Mouse (Mus musculus) hindbrain, embryonic 13.5 days (tissue): ENCODE results near the gene Mgll. TPM values are rescaled to one million over a fixed set of nuclear protein-coding genes. Genes with fewer than 3 reads are reported as not detected.

ENCODE experiments used
- ATAC-seq: fragments of 200-750 bp; cut with Nextera tagmentation; 2 replicates; pipeline ENCODE4 v1.8.0; 2017; ENCODE audit warnings: moderate TSS enrichment; ENCODE audit not compliant: low FRiP score
- H3K27ac ChIP-seq: fragments of 300-500 bp; sonication (generic); 2 replicates; pipeline ENCODE4 v1.5.1; 2015; ENCODE audit warnings: inconsistent platforms, mild to moderate bottlenecking, moderate library complexity
- H3K27me3 ChIP-seq: fragments of 300-500 bp; sonication (generic); 2 replicates; pipeline ENCODE4 v1.6.1; 2015; ENCODE audit warnings: mild to moderate bottlenecking, inconsistent platforms
- H3K36me3 ChIP-seq: fragments of 300-500 bp; sonication (generic); 2 replicates; pipeline ENCODE4 v1.6.1; 2015; ENCODE audit warnings: mild to moderate bottlenecking, inconsistent platforms
- H3K4me1 ChIP-seq: fragments of 300-500 bp; sonication (generic); replicated peaks from 2 replicates; pipeline ENCODE4 v1.6.1; 2015; ENCODE audit warnings: inconsistent platforms
- H3K4me2 ChIP-seq: fragments of 300-500 bp; sonication (generic); 2 replicates; pipeline ENCODE4 v1.6.1; 2015; ENCODE audit warnings: inconsistent platforms, mild to moderate bottlenecking, moderate library complexity
- H3K4me3 ChIP-seq: fragments of 300-500 bp; sonication (generic); 2 replicates; pipeline ENCODE4 v1.5.1; 2015; ENCODE audit warnings: mild to moderate bottlenecking, inconsistent platforms
- H3K9ac ChIP-seq: fragments of 300-500 bp; sonication (generic); 2 replicates; pipeline ENCODE4 v1.6.1; 2015; ENCODE audit warnings: mild to moderate bottlenecking, inconsistent platforms
- H3K9me3 ChIP-seq: fragments of 300-500 bp; sonication (generic); 2 replicates; pipeline ENCODE4 v1.6.1; 2016; ENCODE audit warnings: inconsistent platforms
- WGBS: fragments of 180-500 bp; shearing (Covaris S2); methylation state at CpG from one replicate; pipeline ENCODE4 v1.1.7; 2015; 5-methylcytosine and 5-hydroxymethylcytosine counted together
- polyA plus RNA-seq: library from polyadenylated mRNA; unstranded; fragments of >200 nt; fragmentation: Nextera tagmentation; extraction: Ambion mirVana; gene quantifications from 2 replicates; pipeline ENCODE4 v1.2.1, GENCODE M21; 2015

The Mgll gene
- polyA plus RNA-seq, 1 experiment from 2014 or later, result 21.3 TPM

GRCm38 (mm10) chr6:88843241-88843640 is 119.0 kb downstream of the Mgll start:
- Histone ChIP-seq H3K9me3 (no peaks in the 10 kb centered on the region), H3K36me3 (peaks cover 64% of the 10 kb centered on the region), H3K4me1 (peaks cover 32% of the 10 kb centered on the region), H3K27me3 (no peaks in the 10 kb centered on the region), H3K27ac (peak overlapping the region; percentile 89), H3K4me3 (peak overlapping the region; percentile 77), H3K4me2 (peak overlapping the region; percentile 90), H3K9ac (peak overlapping the region; percentile 74; the same call in 1 of the 2 replicates)
- 69% methylated on average over 7 of the region's 7 CpGs for WGBS
- ATAC-seq, result no peak

DNA sequence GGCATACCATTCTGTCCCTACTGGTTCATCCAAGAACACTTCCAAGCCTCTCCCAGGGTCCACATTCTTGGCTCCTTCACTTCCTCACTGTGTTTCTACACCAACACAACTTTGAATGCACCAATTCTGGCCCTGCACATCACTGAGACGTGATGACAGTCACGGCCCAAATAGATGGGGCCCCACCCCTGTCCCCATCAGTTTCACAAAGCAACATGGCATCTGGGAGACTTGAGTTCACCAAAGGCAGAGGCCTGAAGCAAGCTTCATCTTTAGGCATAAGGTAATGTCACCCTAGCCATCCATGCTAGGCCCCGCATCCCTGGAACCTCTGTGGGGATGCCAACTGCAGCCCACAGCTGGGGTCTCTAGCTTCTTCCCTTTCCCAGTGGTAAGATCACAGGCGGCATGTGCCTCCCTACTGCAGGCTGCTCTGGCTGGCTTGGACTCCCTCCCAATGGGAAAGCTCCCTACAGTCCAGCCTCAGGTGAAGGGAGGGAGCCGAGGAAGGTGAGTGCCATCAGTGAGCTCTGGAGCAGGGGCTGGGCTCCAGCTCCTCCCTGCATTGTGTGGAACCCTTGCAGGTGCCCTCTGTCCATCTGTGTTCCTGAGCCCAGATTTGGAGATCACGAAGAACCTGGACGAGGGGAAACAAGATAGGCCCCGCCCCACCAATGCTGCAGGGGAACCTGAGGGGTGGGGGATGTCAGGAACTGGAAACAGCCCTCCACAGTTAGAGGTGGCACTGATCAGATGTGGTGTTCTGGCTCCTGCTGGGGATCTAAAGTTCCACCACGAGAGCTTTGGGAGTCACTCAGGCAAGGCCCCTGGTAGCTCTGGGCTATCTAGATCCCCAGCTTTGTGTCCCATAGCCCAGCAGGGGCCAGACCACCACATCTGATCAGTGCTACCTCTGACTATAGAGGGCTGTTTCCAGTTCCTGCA is 119.8 kb downstream of the Mgll start:
- Histone ChIP-seq H3K9ac (peak overlapping the region; percentile 46; the same call in 1 of the 2 replicates), H3K4me3 (no peak overlapping the region), H3K4me1 (peaks cover 32% of the 10 kb centered on the region), H3K9me3 (no peaks in the 10 kb centered on the region), H3K27ac (peak overlapping the region; percentile 89; the same call in 1 of the 2 replicates), H3K27me3 (no peaks in the 10 kb centered on the region), H3K36me3 (peaks cover 64% of the 10 kb centered on the region), H3K4me2 (no peak overlapping the region)
- WGBS, result 78% methylated on average over 9 of the region's 9 CpGs
- no peak for ATAC-seq

- Histone ChIP-seq H3K9me3 (no peaks in the 10 kb centered on the region), H3K4me2 (no peak overlapping the region), H3K36me3 (peaks cover 69% of the 10 kb centered on the region), H3K9ac (no peak overlapping the region), H3K4me1 (peaks cover 27% of the 10 kb centered on the region), H3K4me3 (no peak overlapping the region), H3K27me3 (no peaks in the 10 kb centered on the region), H3K27ac (no peak overlapping the region)
- WGBS, result 89% methylated on average over 7 of the region's 7 CpGs
- no peak for ATAC-seq
These were observed 120.8 kb downstream of the Mgll start for GRCm38 (mm10) chr6:88844901-88845565.

- Histone ChIP-seq H3K36me3 (peaks cover 85% of the 10 kb centered on the region), H3K4me2 (no peak overlapping the region), H3K4me1 (peaks cover 13% of the 10 kb centered on the region), H3K27me3 (no peaks in the 10 kb centered on the region), H3K27ac (no peak overlapping the region), H3K9ac (no peak overlapping the region), H3K9me3 (no peaks in the 10 kb centered on the region), H3K4me3 (no peak overlapping the region)
- no peak for ATAC-seq
- 55% methylated on average over 2 of the region's 2 CpGs for WGBS
These were observed 123.4 kb downstream of the Mgll start for GRCm38 (mm10) chr6:88847571-88847970.

DNA sequence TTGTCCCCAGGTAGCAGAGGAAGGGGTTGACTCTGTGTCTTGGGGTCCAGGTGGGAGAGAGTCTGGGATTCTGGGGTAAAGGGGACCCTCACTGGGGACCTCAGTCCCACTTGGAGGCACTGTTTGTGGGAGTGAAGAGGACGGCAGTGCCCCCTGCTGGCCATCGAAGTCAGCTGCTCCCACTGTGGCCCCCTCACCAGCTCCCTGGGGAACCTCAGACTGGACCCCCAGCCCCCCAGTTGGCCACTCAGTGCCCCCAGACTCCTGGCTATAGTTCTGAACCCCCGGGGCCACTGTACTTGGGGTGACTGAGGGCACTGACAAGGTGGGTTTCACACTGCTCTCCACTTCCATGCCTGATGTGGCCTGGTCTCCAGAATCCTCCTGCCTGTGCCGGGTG is 125.1 kb downstream of the Mgll start:
- Histone ChIP-seq H3K4me3 (no peak overlapping the region), H3K27me3 (no peaks in the 10 kb centered on the region), H3K36me3 (peaks cover 88% of the 10 kb centered on the region), H3K9me3 (no peaks in the 10 kb centered on the region), H3K9ac (no peak overlapping the region), H3K4me2 (no peak overlapping the region), H3K4me1 (peaks cover 13% of the 10 kb centered on the region; the same call in 1 of the 2 replicates), H3K27ac (no peak overlapping the region)
- ATAC-seq, result peak; percentile 27; the same call in 1 of the 2 replicates
- 60% methylated on average over 4 of the region's 4 CpGs for WGBS

GRCm38 (mm10) chr6:88850034-88850433 is 125.8 kb downstream of the Mgll start:
- Histone ChIP-seq H3K27ac (no peak overlapping the region), H3K4me1 (peaks cover 20% of the 10 kb centered on the region; the same call in 1 of the 2 replicates), H3K27me3 (no peaks in the 10 kb centered on the region), H3K4me3 (no peak overlapping the region), H3K9ac (no peak overlapping the region), H3K9me3 (no peaks in the 10 kb centered on the region), H3K36me3 (peaks cover 88% of the 10 kb centered on the region), H3K4me2 (no peak overlapping the region)
- 91% methylated on average over 7 of the region's 7 CpGs for WGBS
- ATAC-seq, result no peak

DNA sequence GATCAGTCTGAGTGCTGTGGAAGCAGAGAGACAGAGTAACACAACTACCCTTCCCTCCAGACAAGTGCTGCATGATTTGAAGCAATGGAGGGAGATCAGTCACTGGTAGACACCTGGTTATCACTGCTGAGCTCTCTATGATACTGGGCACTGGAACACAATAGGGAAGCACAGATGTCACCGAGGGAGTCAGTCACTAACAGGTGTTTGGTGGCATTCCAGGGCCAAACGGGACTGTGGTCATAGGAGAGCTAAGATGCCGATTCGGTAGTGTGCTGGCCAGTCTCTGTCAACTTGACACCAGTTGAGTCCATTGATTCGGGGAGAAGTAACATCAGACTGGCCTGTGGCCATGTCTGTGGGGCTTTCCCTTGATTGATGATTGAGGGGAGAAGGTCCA is 130.3 kb downstream of the Mgll start:
- H3K4me2 ChIP-seq, result no peak overlapping the region
- H3K9ac ChIP-seq, result no peak overlapping the region
- ATAC-seq, result no peak
- no peaks in the 10 kb centered on the region for H3K9me3 ChIP-seq
- H3K4me3 ChIP-seq, result no peak overlapping the region
- H3K27ac ChIP-seq, result no peak overlapping the region
- peaks cover 78% of the 10 kb centered on the region for H3K36me3 ChIP-seq
- WGBS, result 76% methylated on average over 5 of the region's 5 CpGs
- H3K27me3 ChIP-seq, result no peaks in the 10 kb centered on the region
- H3K4me1 ChIP-seq, result peaks cover 23% of the 10 kb centered on the region; the same call in 1 of the 2 replicates

DNA sequence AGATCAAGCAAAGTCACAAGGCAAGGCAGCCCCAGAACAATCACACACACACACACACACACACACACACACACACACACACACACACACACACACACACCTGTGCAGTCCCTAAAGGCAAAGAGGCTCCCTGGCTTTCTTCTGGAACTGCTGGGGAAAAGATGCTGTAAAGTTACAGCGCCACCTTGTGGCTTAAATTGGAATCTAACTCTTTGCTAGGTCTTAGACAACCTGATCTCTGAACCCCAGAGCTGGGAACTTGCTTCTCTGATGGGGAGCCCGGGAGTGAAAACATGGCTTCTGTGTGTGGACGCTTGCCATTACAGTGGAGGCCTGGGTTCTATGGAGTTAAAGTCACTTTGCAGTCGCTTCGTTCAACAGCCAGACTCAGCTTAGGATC is 131.4 kb downstream of the Mgll start:
- H3K4me1 ChIP-seq, result peaks cover 21% of the 10 kb centered on the region; the same call in 1 of the 2 replicates
- no peaks in the 10 kb centered on the region for H3K9me3 ChIP-seq
- H3K27me3 ChIP-seq, result no peaks in the 10 kb centered on the region
- no peak overlapping the region for H3K4me3 ChIP-seq
- 28% methylated on average over 5 of the region's 5 CpGs for WGBS
- ATAC-seq, result 0 out of 2 replicates have a peak, but pooled peaks have one; percentile 25
- H3K27ac ChIP-seq, result no peak overlapping the region
- peaks cover 79% of the 10 kb centered on the region for H3K36me3 ChIP-seq
- no peak overlapping the region for H3K9ac ChIP-seq
- no peak overlapping the region for H3K4me2 ChIP-seq

DNA sequence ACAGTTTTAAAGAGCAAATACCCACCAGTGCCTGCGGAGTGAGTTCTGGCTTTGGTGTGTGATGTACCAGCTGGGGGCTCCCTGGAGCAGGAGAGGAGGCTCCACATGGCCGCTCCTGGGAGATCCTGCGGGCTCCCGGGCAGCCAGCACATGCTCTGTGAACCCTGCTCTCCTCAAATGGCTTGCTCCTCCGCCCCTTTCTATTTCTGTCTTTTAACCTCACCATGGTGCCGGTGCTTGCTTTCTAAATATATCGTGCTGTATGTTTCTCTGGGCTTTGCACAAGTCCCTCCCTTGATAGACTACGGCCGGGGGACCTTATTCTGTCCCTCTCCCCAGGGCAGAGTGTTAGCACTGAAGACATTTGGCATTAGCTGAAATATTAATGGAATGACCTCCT is 133.0 kb downstream of the Mgll start:
- no peaks in the 10 kb centered on the region for H3K9me3 ChIP-seq
- no peaks in the 10 kb centered on the region for H3K27me3 ChIP-seq
- no peak overlapping the region for H3K4me3 ChIP-seq
- no peak for ATAC-seq
- no peak overlapping the region for H3K27ac ChIP-seq
- no peak overlapping the region for H3K9ac ChIP-seq
- 46% methylated on average over 9 of the region's 9 CpGs for WGBS
- H3K4me2 ChIP-seq, result no peak overlapping the region
- peaks cover 21% of the 10 kb centered on the region; the same call in 1 of the 2 replicates for H3K4me1 ChIP-seq
- H3K36me3 ChIP-seq, result peaks cover 87% of the 10 kb centered on the region

DNA sequence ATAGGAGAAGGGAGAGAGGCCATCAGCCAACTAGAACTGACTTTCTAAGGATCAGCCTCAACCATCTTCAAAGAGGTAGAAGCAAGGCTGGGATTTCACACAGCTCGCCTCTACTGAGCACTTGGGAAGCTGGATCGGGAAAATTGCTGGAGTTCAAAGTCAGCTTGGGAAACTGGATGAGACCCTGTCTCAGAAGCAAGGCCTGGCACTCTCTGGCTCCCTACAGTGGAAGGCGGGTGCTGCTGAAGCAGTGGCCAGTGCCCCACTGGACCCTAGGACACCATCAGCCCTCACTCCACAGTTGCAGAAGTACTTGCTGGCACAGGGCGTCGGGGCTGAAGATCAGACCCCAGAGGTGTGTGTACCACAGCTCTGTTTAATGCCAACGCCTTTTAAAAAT is 133.6 kb downstream of the Mgll start:
- no peaks in the 10 kb centered on the region for H3K9me3 ChIP-seq
- peaks cover 89% of the 10 kb centered on the region for H3K36me3 ChIP-seq
- H3K27me3 ChIP-seq, result no peaks in the 10 kb centered on the region
- H3K27ac ChIP-seq, result no peak overlapping the region
- no peak overlapping the region for H3K9ac ChIP-seq
- H3K4me3 ChIP-seq, result no peak overlapping the region
- WGBS, result 88% methylated on average over 6 of the region's 6 CpGs
- no peak for ATAC-seq
- peaks cover 21% of the 10 kb centered on the region; the same call in 1 of the 2 replicates for H3K4me1 ChIP-seq
- no peak overlapping the region for H3K4me2 ChIP-seq

GRCm38 (mm10) chr6:88858341-88858740 is 134.1 kb downstream of the Mgll start:
- H3K4me1 ChIP-seq, result peaks cover 18% of the 10 kb centered on the region; the same call in 1 of the 2 replicates
- no peaks in the 10 kb centered on the region for H3K27me3 ChIP-seq
- H3K9ac ChIP-seq, result no peak overlapping the region
- no peak for ATAC-seq
- peaks cover 89% of the 10 kb centered on the region for H3K36me3 ChIP-seq
- WGBS, result 63% methylated on average over 7 of the region's 7 CpGs
- no peaks in the 10 kb centered on the region for H3K9me3 ChIP-seq
- no peak overlapping the region; the same call in 1 of the 2 replicates for H3K27ac ChIP-seq
- H3K4me3 ChIP-seq, result no peak overlapping the region
- no peak overlapping the region for H3K4me2 ChIP-seq

DNA sequence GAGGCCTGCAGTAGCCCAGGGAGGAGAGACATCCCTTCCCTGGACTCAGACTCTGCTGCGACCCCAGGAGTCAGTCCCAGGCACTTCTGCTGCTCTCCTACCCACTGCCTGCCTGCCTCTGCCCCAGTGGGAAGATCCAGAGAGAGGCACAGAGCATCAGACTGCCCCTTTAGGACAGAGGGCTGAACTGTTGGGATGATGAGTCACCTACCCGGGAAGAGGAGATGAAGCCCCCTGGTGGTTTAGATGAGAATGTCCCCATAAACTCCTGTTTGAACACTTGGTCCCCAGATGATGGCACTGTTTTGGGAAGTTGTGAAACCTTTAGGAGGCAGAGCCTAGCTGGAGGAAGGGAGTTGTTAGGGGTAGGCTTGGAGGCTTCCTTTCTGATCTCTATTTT is 136.7 kb downstream of the Mgll start:
- no peak for ATAC-seq
- Histone ChIP-seq H3K36me3 (peaks cover 89% of the 10 kb centered on the region), H3K4me2 (no peak overlapping the region), H3K4me3 (no peak overlapping the region), H3K4me1 (peaks cover 5% of the 10 kb centered on the region; the same call in 1 of the 2 replicates), H3K27ac (no peak overlapping the region), H3K9me3 (no peaks in the 10 kb centered on the region), H3K9ac (no peak overlapping the region), H3K27me3 (no peaks in the 10 kb centered on the region)
- WGBS, result 18% methylated on average over 2 of the region's 2 CpGs
